Mouse (Mus musculus) intestine, embryonic 16.5 days (tissue): ENCODE measurements around the gene Cdc14a. TPM values are rescaled to one million over a fixed set of nuclear protein-coding genes. Genes with fewer than 3 reads are reported as not detected.
"Not testable (repeated sequence)": the region's sequence is repeated elsewhere in the genome, so short reads cannot be mapped to it uniquely, and the experiment has no call there.

Experiments
- ATAC-seq: fragments of 200-750 bp; cut with Nextera tagmentation; 2 replicates; pipeline ENCODE4 v1.8.0; 2017; ENCODE audit warnings: moderate TSS enrichment, moderate library complexity
- H3K27ac ChIP-seq: fragments of 300-500 bp; sonication (generic); 2 replicates; pipeline ENCODE4 v1.5.1; 2014; ENCODE audit warnings: mild to moderate bottlenecking, low read length
- H3K27me3 ChIP-seq: fragments of 300-500 bp; sonication (generic); replicated peaks from 2 replicates; pipeline ENCODE4 v1.6.1; 2014; ENCODE audit warnings: low read length, control low read depth, mixed read lengths; ENCODE audit not compliant: control insufficient read depth, insufficient read depth
- H3K36me3 ChIP-seq: fragments of 300-500 bp; sonication (generic); 2 replicates; pipeline ENCODE4 v1.6.1; 2014; ENCODE audit warnings: low read length, control low read depth; ENCODE audit not compliant: control insufficient read depth, insufficient read depth
- H3K4me1 ChIP-seq: fragments of 300-500 bp; sonication (generic); 2 replicates; pipeline ENCODE4 v1.6.1; 2014; ENCODE audit warnings: low read length, control low read depth, mixed read lengths; ENCODE audit not compliant: control insufficient read depth, insufficient read depth
- H3K4me2 ChIP-seq: fragments of 300-500 bp; sonication (generic); 2 replicates; pipeline ENCODE4 v1.6.1; 2014; ENCODE audit warnings: low read depth, low read length, control low read depth
- H3K4me3 ChIP-seq: fragments of 300-500 bp; sonication (generic); 2 replicates; pipeline ENCODE4 v1.5.1; 2014; ENCODE audit warnings: mild to moderate bottlenecking, low read length
- H3K9ac ChIP-seq: fragments of 300-500 bp; sonication (generic); 2 replicates; pipeline ENCODE4 v1.6.1; 2014; ENCODE audit warnings: low read depth, low read length
- H3K9me3 ChIP-seq: fragments of 300-500 bp; sonication (generic); 2 replicates; pipeline ENCODE4 v1.6.1; 2016; ENCODE audit warnings: low read length, control low read depth; ENCODE audit not compliant: control insufficient read depth
- WGBS: fragments of 180-500 bp; shearing (Covaris S2); extraction: QIAGEN DNeasy Blood & Tissue Kit; methylation state at CpG from one replicate; pipeline ENCODE4 v1.1.7; 2014; 5-methylcytosine and 5-hydroxymethylcytosine counted together
- polyA plus RNA-seq: library from polyadenylated mRNA; unstranded; fragments of >200 nt; fragmentation: Nextera tagmentation; extraction: Ambion mirVana; gene quantifications from 2 replicates; pipeline ENCODE4 v1.2.1, GENCODE M21; 2015

Gene Cdc14a
- polyA plus RNA-seq, 1 experiment from 2014 or later, result 5.4 TPM

GRCm38 (mm10) chr3:116361906-116362305 is 61.9 kb downstream of the Cdc14a start:
- Histone ChIP-seq H3K27me3 (no peaks in the 10 kb centered on the region), H3K4me1 (no peaks in the 10 kb centered on the region), H3K36me3 (no peaks in the 10 kb centered on the region), H3K4me2 (no peak overlapping the region), H3K9me3 (no peaks in the 10 kb centered on the region), H3K27ac (no peak overlapping the region), H3K9ac (no peak overlapping the region), H3K4me3 (no peak overlapping the region)
- no peak for ATAC-seq
- WGBS, result 77% methylated on average over 7 of the region's 7 CpGs

DNA sequence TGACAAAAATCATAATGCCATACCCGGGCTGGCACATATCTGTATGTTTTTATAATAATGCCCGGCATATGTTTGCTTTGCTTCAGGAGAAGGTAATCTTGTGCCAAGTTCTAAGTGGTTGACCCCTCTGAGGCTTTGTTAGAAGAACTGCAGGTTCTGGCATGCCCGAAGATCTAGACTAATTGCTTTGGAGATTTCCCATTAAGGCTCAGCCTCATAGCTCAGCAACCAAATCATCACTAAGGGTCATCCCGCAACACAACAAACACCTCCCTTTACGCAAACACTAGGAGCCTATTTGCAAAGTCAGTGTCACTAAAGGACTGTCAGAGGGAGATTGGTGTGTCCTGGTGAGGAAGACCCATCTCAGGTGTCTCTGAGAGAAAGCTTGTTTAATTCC is 62.7 kb downstream of the Cdc14a start:
- H3K4me3 ChIP-seq, result no peak overlapping the region
- ATAC-seq, result no peak
- H3K9me3 ChIP-seq, result no peaks in the 10 kb centered on the region
- H3K27ac ChIP-seq, result no peak overlapping the region
- H3K4me2 ChIP-seq, result no peak overlapping the region
- H3K9ac ChIP-seq, result no peak overlapping the region
- no peaks in the 10 kb centered on the region for H3K36me3 ChIP-seq
- H3K4me1 ChIP-seq, result no peaks in the 10 kb centered on the region
- no peaks in the 10 kb centered on the region for H3K27me3 ChIP-seq
- WGBS, result 81% methylated on average over 5 of the region's 5 CpGs

DNA sequence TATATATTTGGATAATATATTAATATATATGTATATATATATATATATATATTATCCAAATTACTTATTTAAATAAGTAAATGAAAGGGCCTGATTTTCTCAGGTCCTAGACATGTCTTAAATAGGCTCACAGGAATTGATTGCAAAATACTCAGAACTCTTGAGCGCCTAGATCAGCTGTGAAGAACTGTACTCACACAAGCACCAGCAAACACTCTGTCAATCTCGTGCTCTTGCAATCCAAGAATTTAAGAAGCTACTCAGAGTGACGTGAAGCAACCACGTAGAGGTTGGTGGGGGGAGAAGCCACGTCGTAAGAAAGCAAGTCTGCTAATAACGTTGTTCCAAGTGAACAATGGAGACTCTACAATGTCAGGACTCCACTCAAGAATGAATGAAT is 66.0 kb downstream of the Cdc14a start:
- Histone ChIP-seq H3K27ac (no peak overlapping the region), H3K9me3 (no peaks in the 10 kb centered on the region), H3K4me2 (no peak overlapping the region), H3K36me3 (no peaks in the 10 kb centered on the region), H3K4me3 (no peak overlapping the region), H3K27me3 (no peaks in the 10 kb centered on the region), H3K9ac (no peak overlapping the region), H3K4me1 (no peaks in the 10 kb centered on the region)
- no peak for ATAC-seq
- WGBS, result 89% methylated on average over 7 of the region's 7 CpGs

- 71% methylated on average over 4 of the region's 4 CpGs for WGBS
- H3K4me2 ChIP-seq, result no peak overlapping the region
- H3K4me1 ChIP-seq, result no peaks in the 10 kb centered on the region
- no peak overlapping the region for H3K9ac ChIP-seq
- H3K27ac ChIP-seq, result no peak overlapping the region
- no peaks in the 10 kb centered on the region for H3K9me3 ChIP-seq
- no peak for ATAC-seq
- H3K4me3 ChIP-seq, result no peak overlapping the region
- H3K27me3 ChIP-seq, result no peaks in the 10 kb centered on the region
- H3K36me3 ChIP-seq, result no peaks in the 10 kb centered on the region
Observed at GRCm38 (mm10) chr3:116357180-116357579, 66.7 kb downstream of the Cdc14a start.

- no peak overlapping the region for H3K4me2 ChIP-seq
- H3K36me3 ChIP-seq, result no peaks in the 10 kb centered on the region
- ATAC-seq, result no peak
- no peaks in the 10 kb centered on the region for H3K4me1 ChIP-seq
- H3K4me3 ChIP-seq, result no peak overlapping the region
- no peaks in the 10 kb centered on the region for H3K9me3 ChIP-seq
- H3K27ac ChIP-seq, result no peak overlapping the region
- H3K27me3 ChIP-seq, result no peaks in the 10 kb centered on the region
- WGBS, result 91% methylated on average over 15 of the region's 15 CpGs
- no peak overlapping the region for H3K9ac ChIP-seq
Observed at GRCm38 (mm10) chr3:116355026-116355788, 68.6 kb downstream of the Cdc14a start.

GRCm38 (mm10) chr3:116352486-116352885 is 71.3 kb downstream of the Cdc14a start:
- Histone ChIP-seq H3K4me1 (no peaks in the 10 kb centered on the region), H3K4me2 (no peak overlapping the region), H3K27ac (no peak overlapping the region), H3K9me3 (no peaks in the 10 kb centered on the region), H3K27me3 (no peaks in the 10 kb centered on the region), H3K4me3 (no peak overlapping the region), H3K36me3 (no peaks in the 10 kb centered on the region), H3K9ac (no peak overlapping the region)
- ATAC-seq, result no peak
- 83% methylated on average over 6 of the region's 6 CpGs for WGBS

DNA sequence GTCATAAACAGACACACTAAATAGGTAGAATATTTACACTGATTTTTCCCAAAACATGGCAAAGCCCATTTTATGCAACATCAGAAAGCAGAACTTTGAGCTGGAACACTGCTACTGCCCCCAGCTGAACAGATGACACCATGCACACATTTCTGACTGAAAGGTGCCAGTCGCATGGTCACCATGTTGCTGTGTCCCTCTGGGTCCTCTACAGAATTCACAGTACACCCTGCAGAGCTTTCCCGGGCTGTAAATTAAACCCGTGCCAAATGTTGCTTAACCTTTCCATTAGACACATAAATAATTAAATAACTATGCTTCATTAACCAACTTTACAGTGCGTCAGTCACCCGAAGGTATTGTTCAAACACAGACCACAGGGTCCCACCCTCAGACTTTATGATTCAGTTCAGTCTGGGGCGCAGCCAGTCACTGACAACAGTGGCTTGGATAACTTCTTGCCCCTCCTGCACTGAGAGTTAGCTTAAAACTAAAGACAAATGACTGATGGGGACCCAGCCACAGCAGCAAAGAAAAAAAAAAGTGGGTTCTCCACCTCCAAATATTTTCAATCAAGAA is 73.4 kb downstream of the Cdc14a start:
- no peak overlapping the region for H3K4me2 ChIP-seq
- WGBS, result 78% methylated on average over 6 of the region's 6 CpGs

DNA sequence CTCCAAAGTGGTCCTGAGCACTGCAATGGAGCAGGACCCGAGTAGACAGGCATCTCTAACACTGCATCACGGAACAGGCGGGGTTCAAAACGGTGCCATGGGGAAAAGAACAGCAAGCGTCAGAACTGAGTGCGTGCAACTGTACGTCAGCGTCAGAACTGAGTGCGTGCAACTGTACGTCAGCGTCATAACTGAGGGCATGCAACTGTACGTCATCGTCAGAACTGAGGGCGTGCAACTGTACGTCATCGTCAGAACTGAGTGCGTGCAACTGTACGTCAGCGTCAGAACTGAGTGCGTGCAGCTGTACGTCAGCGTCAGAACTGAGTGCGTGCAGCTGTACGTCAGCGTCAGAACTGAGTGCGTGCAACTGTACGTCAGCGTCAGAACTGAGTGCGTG is 76.3 kb downstream of the Cdc14a start:
- WGBS, result 96% methylated on average over 29 of the region's 29 CpGs

More for the DNA sequence above, 73.4 kb downstream of the Cdc14a start:
- ATAC-seq, result no peak
- Histone ChIP-seq H3K36me3 (no peaks in the 10 kb centered on the region), H3K4me1 (no peaks in the 10 kb centered on the region), H3K27ac (no peak overlapping the region), H3K9ac (no peak overlapping the region), H3K4me3 (no peak overlapping the region), H3K9me3 (no peaks in the 10 kb centered on the region), H3K27me3 (no peaks in the 10 kb centered on the region)

GRCm38 (mm10) chr3:116345245-116345644 is 78.6 kb downstream of the Cdc14a start:
- no peaks in the 10 kb centered on the region for H3K4me1 ChIP-seq
- 74% methylated on average over 11 of the region's 11 CpGs for WGBS
- H3K36me3 ChIP-seq, result no peaks in the 10 kb centered on the region
- no peak overlapping the region for H3K4me3 ChIP-seq
- no peak for ATAC-seq
- no peaks in the 10 kb centered on the region for H3K27me3 ChIP-seq
- no peak overlapping the region for H3K4me2 ChIP-seq
- H3K9ac ChIP-seq, result no peak overlapping the region
- no peaks in the 10 kb centered on the region for H3K9me3 ChIP-seq
- no peak overlapping the region for H3K27ac ChIP-seq

More for the DNA sequence above, 76.3 kb downstream of the Cdc14a start:
- not testable (repeated sequence) for ATAC-seq, H3K4me2 ChIP-seq, H3K27me3 ChIP-seq, H3K9me3 ChIP-seq, H3K9ac ChIP-seq, H3K4me3 ChIP-seq, H3K4me1 ChIP-seq, H3K27ac ChIP-seq, H3K36me3 ChIP-seq
